Mouse (Mus musculus): ENCODE results near the gene Gabra2. TPM values are rescaled to one million over a fixed set of nuclear protein-coding genes. Genes with fewer than 3 reads are reported as not detected.
A peak's percentile ranks its signal among the peaks of the same experiment; 100 is the strongest.

Gabra2 gene
- total RNA-seq (2021): 10 to 100 TPM; 94.7 to 94.8 TPM

GRCm38 (mm10) chr5:71095725-71096607 lies at the start of gene Gabra2:
Gabra2 (minus strand) TSS chr5:71095849.
- intact Hi-C loops (cut with DNase I): loop anchor here (5.0 to 10.0 kb wide), 4 partner anchors 41 to 1481 kb away; partner anchors contain the start of gene Gabrg1

GRCm38 (mm10) chr5:71136691-71137090 lies 41.0 kb upstream of the Gabra2 start:
- intact Hi-C loops (cut with DNase I): loop anchor here (5.0 kb wide), 1 partner anchor 39 kb away; the partner anchor contains the start of gene Gabra2
- peak; percentile 50 to 89 for DNase-seq (ENCODE audit: low spot score in 2 of 2)

More at GRCm38 (mm10) chr5:71095725-71096607, at the start of gene Gabra2:
- peak; percentile 81 to 83 for DNase-seq (ENCODE audit: low spot score in 2 of 2)

- intact Hi-C loops (cut with DNase I): loop anchor here (5.0 kb wide), 1 partner anchor 39 kb away; the partner anchor contains the start of gene Gabra2
Observed at GRCm38 (mm10) chr5:71135840-71136239, 40.2 kb upstream of the Gabra2 start.

GRCm38 (mm10) chr5:71127721-71128120 lies 32.1 kb upstream of the Gabra2 start:
- intact Hi-C loops (cut with DNase I): no loop called here
- DNase-seq (ENCODE audit: low spot score in 2 of 2): peak; percentile 30 to 65

More at GRCm38 (mm10) chr5:71135840-71136239, 40.2 kb upstream of the Gabra2 start:
- peak in 1 of 2 experiments; percentile 59 for DNase-seq (ENCODE audit: low spot score in 2 of 2)

- intact Hi-C loops (cut with DNase I): no loop called here
- no peak for DNase-seq (ENCODE audit: low spot score in 2 of 2)
Observed at GRCm38 (mm10) chr5:71115216-71115615, 19.6 kb upstream of the Gabra2 start.

GRCm38 (mm10) chr5:71095180-71095579 lies 469 bp downstream of the Gabra2 start:
- DNase-seq (ENCODE audit: low spot score in 2 of 2): peak; percentile 69 to 76
- intact Hi-C loops (cut with DNase I): loop anchor here (5.0 to 10.0 kb wide), 4 partner anchors 42 to 1480 kb away; partner anchors contain the start of gene Gabrg1

- peak in 1 of 2 experiments; percentile 61 for DNase-seq (ENCODE audit: low spot score in 2 of 2)
- intact Hi-C loops (cut with DNase I): loop anchor here (5.0 to 10.0 kb wide), 4 partner anchors 43 to 1480 kb away; partner anchors contain the start of gene Gabrg1
Observed at GRCm38 (mm10) chr5:71094776-71095175, 873 bp downstream of the Gabra2 start.

- DNase-seq (ENCODE audit: low spot score in 2 of 2): peak in 1 of 2 experiments; percentile 21
- intact Hi-C loops (cut with DNase I): loop anchor here (2.0 to 10.0 kb wide), 4 partner anchors 171 to 1479 kb away; partner anchors contain the start of gene Gabrg1
Observed at GRCm38 (mm10) chr5:71093807-71094206, 1.8 kb downstream of the Gabra2 start.

- intact Hi-C loops (cut with DNase I): loop anchor here (2.0 to 10.0 kb wide), 4 partner anchors 172 to 1478 kb away; partner anchors contain the start of gene Gabrg1
- peak; percentile 67 to 70 for DNase-seq (ENCODE audit: low spot score in 2 of 2)
Observed at GRCm38 (mm10) chr5:71092475-71092874, 3.2 kb downstream of the Gabra2 start.

GRCm38 (mm10) chr5:71091926-71092325 lies 3.7 kb downstream of the Gabra2 start:
- intact Hi-C loops (cut with DNase I): loop anchor here (2.0 to 10.0 kb wide), 4 partner anchors 173 to 1477 kb away; partner anchors contain the start of gene Gabrg1
- DNase-seq (ENCODE audit: low spot score in 2 of 2): peak in 1 of 2 experiments; percentile 10

- intact Hi-C loops (cut with DNase I): no loop called here
- DNase-seq (ENCODE audit: low spot score in 2 of 2): peak in 1 of 2 experiments; percentile 75
Observed at GRCm38 (mm10) chr5:71078861-71079260, 16.8 kb downstream of the Gabra2 start.

GRCm38 (mm10) chr5:71061696-71062095 lies 34.0 kb downstream of the Gabra2 start:
- peak; percentile 54 to 86 for DNase-seq (ENCODE audit: low spot score in 2 of 2)
- intact Hi-C loops (cut with DNase I): loop anchor here (2.0 kb wide), 1 partner anchor 35 kb away; no protein-coding TSS in a partner anchor

GRCm38 (mm10) chr5:71058047-71058446 lies 37.6 kb downstream of the Gabra2 start:
- intact Hi-C loops (cut with DNase I): no loop called here
- DNase-seq (ENCODE audit: low spot score in 2 of 2): no peak

GRCm38 (mm10) chr5:71037352-71037751 lies 58.3 kb downstream of the Gabra2 start:
- intact Hi-C loops (cut with DNase I): no loop called here
- no peak for DNase-seq (ENCODE audit: low spot score in 2 of 2)

GRCm38 (mm10) chr5:71025956-71026355 lies 69.7 kb downstream of the Gabra2 start:
- DNase-seq (ENCODE audit: low spot score in 2 of 2): peak; percentile 71 to 93

GRCm38 (mm10) chr5:71011751-71012150 lies 83.9 kb downstream of the Gabra2 start:
- no peak for DNase-seq (ENCODE audit: low spot score in 2 of 2)
- intact Hi-C loops (cut with DNase I): no loop called here

More at GRCm38 (mm10) chr5:71025956-71026355, 69.7 kb downstream of the Gabra2 start:
- intact Hi-C loops (cut with DNase I): loop anchor here (2.0 kb wide), 1 partner anchor 35 kb away; no protein-coding TSS in a partner anchor

GRCm38 (mm10) chr5:71011271-71011670 lies 84.4 kb downstream of the Gabra2 start:
- intact Hi-C loops (cut with DNase I): no loop called here
- DNase-seq (ENCODE audit: low spot score in 2 of 2): peak in 1 of 2 experiments; percentile 59

- intact Hi-C loops (cut with DNase I): no loop called here
- no peak for DNase-seq (ENCODE audit: low spot score in 2 of 2)
Observed at GRCm38 (mm10) chr5:71010797-71011196, 84.9 kb downstream of the Gabra2 start.

GRCm38 (mm10) chr5:70995617-70996325 lies 99.9 kb downstream of the Gabra2 start:
- DNase-seq (ENCODE audit: low spot score in 2 of 2): peak; percentile 53 to 91
- intact Hi-C loops (cut with DNase I): loop anchor here (10.0 kb wide), 2 partner anchors 1291 to 1381 kb away; no protein-coding TSS in a partner anchor

Measured in left cerebral cortex, postnatal 25 days (tissue).